Mouse (Mus musculus) limb, embryonic 14.5 days (tissue): ENCODE results near the gene Gm27021. TPM values are rescaled to one million over a fixed set of nuclear protein-coding genes. Genes with fewer than 3 reads are reported as not detected.

Source experiments
- ATAC-seq: fragments of 200-750 bp; cut with Nextera tagmentation; 2 replicates; pipeline ENCODE4 v1.8.0; 2017; ENCODE audit warnings: low read depth, moderate number of reproducible peaks, moderate TSS enrichment; ENCODE audit not compliant: low FRiP score
- DNase-seq: peaks from one replicate; pipeline ENCODE4 v3.0.0-alpha.2; 2015; ENCODE audit warnings: low spot score
- H3K27ac ChIP-seq: fragments of 300-500 bp; sonication (generic); replicated peaks from 2 replicates; pipeline ENCODE4 v1.5.1; 2014; ENCODE audit warnings: low read depth, mild to moderate bottlenecking, low read length, moderate library complexity, mixed read lengths
- H3K27me3 ChIP-seq: fragments of 300-500 bp; sonication (generic); 2 replicates; pipeline ENCODE4 v1.6.1; 2014; ENCODE audit warnings: low read length, mixed read lengths; ENCODE audit not compliant: control insufficient read depth, insufficient read depth
- H3K36me3 ChIP-seq: fragments of 300-500 bp; sonication (generic); 2 replicates; pipeline ENCODE4 v1.6.1; 2014; ENCODE audit warnings: mild to moderate bottlenecking, low read length, moderate library complexity, mixed read lengths; ENCODE audit not compliant: control insufficient read depth, insufficient read depth
- H3K4me1 ChIP-seq: fragments of 300-500 bp; sonication (generic); 2 replicates; pipeline ENCODE4 v1.6.1; 2014; ENCODE audit warnings: antibody characterized with exemption, low read length, mixed read lengths; ENCODE audit not compliant: control insufficient read depth, insufficient read depth
- H3K4me2 ChIP-seq: fragments of 300-500 bp; sonication (generic); replicated peaks from 2 replicates; pipeline ENCODE4 v1.6.1; 2014; ENCODE audit warnings: low read depth, mild to moderate bottlenecking, low read length, moderate library complexity; ENCODE audit not compliant: severe bottlenecking
- H3K4me3 ChIP-seq: fragments of 300-500 bp; sonication (generic); replicated peaks from 2 replicates; pipeline ENCODE4 v1.5.1; 2014; ENCODE audit warnings: low read length
- H3K9ac ChIP-seq: fragments of 300-500 bp; sonication (generic); 2 replicates; pipeline ENCODE4 v1.6.1; 2014; ENCODE audit warnings: mild to moderate bottlenecking, low read depth, low read length, moderate library complexity; ENCODE audit not compliant: severe bottlenecking
- H3K9me3 ChIP-seq: fragments of 300-500 bp; sonication (generic); 2 replicates; pipeline ENCODE4 v1.6.1; 2016; ENCODE audit warnings: low read length; ENCODE audit not compliant: control insufficient read depth
- POLR2A ChIP-seq: fragments of 200-500 bp; IDR thresholded peaks from 2 replicates; pipeline ENCODE4 v1.8.0; 2012; ENCODE audit warnings: inconsistent platforms, mild to moderate bottlenecking, moderate library complexity, borderline replicate concordance; ENCODE audit not compliant: insufficient read depth, insufficient read length; ENCODE audit errors: extremely low read depth
- WGBS: fragments of 180-500 bp; shearing (Covaris S2); extraction: QIAGEN DNeasy Blood & Tissue Kit; methylation state at CpG from one replicate; pipeline ENCODE4 v1.1.7; 2014; 5-methylcytosine and 5-hydroxymethylcytosine counted together
- polyA plus RNA-seq, 2 experiments: library from polyadenylated mRNA; depleted of rRNA in 1 of 2; stranded (reverse) in 1 of 2; unstranded in 1 of 2; fragments of >200 nt; fragmentation: Nextera tagmentation in 1 of 2; extraction: Ambion mirVana in 1 of 2; gene quantifications; 2 replicates each; pipeline versions ENCODE4 v1.2.1 to v1.2.3; 2012 to 2014

Gene Gm27021
- polyA plus RNA-seq, 2 experiments = 2.2 to 3.4 TPM

GRCm38 (mm10) chr8:120630848-120631247, 37.0 kb downstream of the Gm27021 start:
- Histone ChIP-seq H3K9ac (no peak overlapping the region), H3K4me2 (no peak overlapping the region), H3K27ac (no peak overlapping the region), H3K9me3 (no peaks in the 10 kb centered on the region), H3K27me3 (0 out of 2 replicates have a peak, but pooled peaks cover 13% of the 10 kb centered on the region), H3K4me3 (no peak overlapping the region), H3K36me3 (no peaks in the 10 kb centered on the region), H3K4me1 (peaks cover 13% of the 10 kb centered on the region)
- WGBS = 40% methylated on average over 6 of the region's 6 CpGs
- ATAC-seq = no peak
- DNase-seq = no peak
- no peak for TF ChIP-seq POLR2A

- 58% methylated on average over 5 of the region's 5 CpGs for WGBS
- Histone ChIP-seq H3K4me2 (no peak overlapping the region), H3K9me3 (no peaks in the 10 kb centered on the region), H3K27me3 (0 out of 2 replicates have a peak, but pooled peaks cover 13% of the 10 kb centered on the region), H3K4me1 (peaks cover 13% of the 10 kb centered on the region), H3K9ac (no peak overlapping the region), H3K4me3 (no peak overlapping the region), H3K36me3 (no peaks in the 10 kb centered on the region), H3K27ac (no peak overlapping the region)
- DNase-seq (no peak), ATAC-seq (no peak)
- TF ChIP-seq POLR2A = no peak
Measured at GRCm38 (mm10) chr8:120630031-120630430, 37.8 kb downstream of the Gm27021 start.

- Histone ChIP-seq H3K9ac (no peak overlapping the region), H3K4me1 (no peaks in the 10 kb centered on the region; the same call in 1 of the 2 replicates), H3K27me3 (no peaks in the 10 kb centered on the region), H3K9me3 (no peaks in the 10 kb centered on the region), H3K27ac (no peak overlapping the region), H3K4me2 (no peak overlapping the region), H3K4me3 (no peak overlapping the region), H3K36me3 (no peaks in the 10 kb centered on the region)
- 84% methylated on average over 5 of the region's 5 CpGs for WGBS
- no peak for TF ChIP-seq POLR2A
- DNase-seq (no peak), ATAC-seq (no peak)
Measured at GRCm38 (mm10) chr8:120627298-120627697, 40.6 kb downstream of the Gm27021 start.

DNA sequence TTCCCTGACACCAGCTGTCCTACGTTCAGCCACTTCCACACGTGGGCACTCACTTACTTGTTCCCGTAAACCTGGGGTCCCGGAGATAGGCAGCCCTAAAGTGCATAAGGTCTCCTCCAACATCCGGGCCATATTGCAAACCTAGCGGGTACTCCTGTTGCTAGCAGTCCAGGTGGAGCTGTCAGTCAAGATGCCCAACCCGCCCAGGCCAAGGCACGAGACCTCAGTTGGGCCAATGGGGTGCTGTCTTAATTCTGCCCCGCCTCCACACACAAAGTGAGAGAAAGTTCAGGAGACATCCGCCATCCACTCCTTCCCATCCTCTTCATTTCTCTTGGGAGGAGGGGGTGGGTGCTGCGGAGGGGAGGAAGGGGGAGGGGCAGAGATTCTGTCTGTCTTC, 41.4 kb downstream of the Gm27021 start:
- H3K4me3 ChIP-seq = no peak overlapping the region
- DNase-seq (no peak), ATAC-seq (no peak)
- no peak overlapping the region for H3K9ac ChIP-seq
- no peak for TF ChIP-seq POLR2A
- no peaks in the 10 kb centered on the region; the same call in 1 of the 2 replicates for H3K4me1 ChIP-seq
- no peaks in the 10 kb centered on the region for H3K9me3 ChIP-seq
- H3K27me3 ChIP-seq = no peaks in the 10 kb centered on the region
- 57% methylated on average over 11 of the region's 11 CpGs for WGBS
- H3K4me2 ChIP-seq = no peak overlapping the region
- H3K27ac ChIP-seq = no peak overlapping the region
- no peaks in the 10 kb centered on the region for H3K36me3 ChIP-seq

DNA sequence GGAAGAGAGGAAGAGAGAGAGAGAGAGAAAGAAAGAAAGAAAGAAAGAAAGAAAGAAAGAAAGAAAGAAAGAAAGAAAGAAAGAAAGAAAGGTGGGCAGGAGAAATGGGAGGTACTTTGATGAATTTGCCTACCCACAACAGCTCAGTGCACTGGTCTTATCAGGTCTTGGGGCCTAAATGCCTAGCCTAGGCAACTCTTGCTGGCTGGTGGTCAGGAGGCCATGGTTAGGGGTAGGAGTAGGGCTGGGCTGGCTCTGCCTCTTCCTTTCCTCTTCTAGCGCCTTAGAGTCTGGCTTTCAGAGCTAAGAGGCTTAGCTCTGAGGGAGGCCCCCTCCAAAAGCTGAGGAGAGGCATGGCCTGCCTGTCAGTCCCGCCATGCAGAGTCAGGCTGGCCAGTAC, 44.3 kb downstream of the Gm27021 start:
- Histone ChIP-seq H3K4me3 (no peak overlapping the region), H3K9me3 (no peaks in the 10 kb centered on the region), H3K4me1 (no peaks in the 10 kb centered on the region), H3K27ac (no peak overlapping the region), H3K9ac (no peak overlapping the region), H3K4me2 (no peak overlapping the region), H3K36me3 (no peaks in the 10 kb centered on the region), H3K27me3 (no peaks in the 10 kb centered on the region)
- no peak for TF ChIP-seq POLR2A
- 48% methylated on average over 2 of the region's 2 CpGs for WGBS
- ATAC-seq (no peak), DNase-seq (no peak)

- Histone ChIP-seq H3K36me3 (no peaks in the 10 kb centered on the region), H3K4me1 (no peaks in the 10 kb centered on the region), H3K4me3 (no peak overlapping the region), H3K9ac (no peak overlapping the region), H3K27me3 (no peaks in the 10 kb centered on the region), H3K4me2 (no peak overlapping the region), H3K27ac (no peak overlapping the region), H3K9me3 (no peaks in the 10 kb centered on the region)
- no peak for TF ChIP-seq POLR2A
- no peak for ATAC-seq
- no peak for DNase-seq
- 70% methylated on average over 14 of the region's 14 CpGs for WGBS
Measured at GRCm38 (mm10) chr8:120622161-120622560, 45.7 kb downstream of the Gm27021 start.
